Mouse (Mus musculus) cerebellum, adult 8-10 months (tissue): ENCODE measurements around the gene Doc2g.

Source experiments
- DNase-seq: peaks from one replicate; pipeline ENCODE4 v3.0.0; 2022

Doc2g gene

GRCm38 (mm10) chr19:4055216-4055946 lies 52.3 kb downstream of the Doc2g start:
- peak; percentile 69 for DNase-seq

- DNase-seq: no peak
Observed at GRCm38 (mm10) chr19:4055947-4056693, 53.0 kb downstream of the Doc2g start.
